Mouse (Mus musculus): ENCODE results near the gene Shpk. TPM values are rescaled to one million over a fixed set of nuclear protein-coding genes. Genes with fewer than 3 reads are reported as not detected.
A peak's percentile ranks its signal among the peaks of the same experiment; 100 is the strongest.

The Shpk gene
- polyA plus RNA-seq, 1 experiment from 2014 or later: 8.2 TPM

DNA sequence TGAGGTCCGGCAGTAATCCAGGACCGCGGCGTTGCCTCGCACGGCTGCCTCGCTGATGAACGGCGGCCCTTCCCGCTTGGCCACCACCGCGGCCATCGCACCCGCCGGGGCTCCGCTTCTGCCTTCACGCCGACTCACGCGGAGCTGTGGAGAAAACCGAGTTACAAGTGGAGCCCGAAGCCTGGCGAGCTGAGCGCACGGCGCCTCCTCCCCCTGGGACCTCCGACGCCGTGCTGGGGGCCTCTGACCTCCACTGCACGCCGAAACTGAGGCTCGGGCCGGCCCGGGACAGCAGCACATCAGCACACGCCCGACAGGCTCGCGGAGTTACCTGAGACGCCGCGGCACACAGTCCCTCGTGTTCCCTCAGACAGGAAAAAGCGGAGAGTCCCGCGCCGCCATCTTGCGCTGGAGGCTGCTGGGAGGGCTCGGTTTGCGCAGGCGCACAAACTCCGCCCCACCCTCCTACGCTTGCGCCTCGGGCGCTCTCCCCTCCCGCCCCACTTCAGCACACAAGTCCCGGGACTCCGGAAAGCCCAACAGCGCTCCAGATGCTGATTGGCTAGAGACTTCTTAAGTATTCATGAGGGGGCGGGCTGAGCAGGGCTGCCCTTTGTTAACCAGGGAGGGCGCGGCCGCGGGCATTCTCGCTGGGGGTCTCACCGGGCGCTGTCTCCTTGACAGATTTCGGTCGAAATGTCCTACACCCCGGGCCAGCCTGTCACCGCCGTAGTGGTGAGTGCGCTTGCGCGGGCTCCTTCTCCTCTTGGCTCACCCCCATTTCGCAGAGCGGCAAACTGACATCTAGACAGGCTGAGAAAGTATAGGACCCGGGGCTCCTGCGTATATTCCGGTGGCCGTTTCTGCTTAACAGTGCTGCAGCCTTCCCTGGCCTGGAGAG, 22.4 kb upstream of the Shpk start, which contains the start of the genes Emc6 and Tax1bp3:
Gene Emc6 (minus strand): TSS at position 430 of the 901 bp plus-strand sequence.
Gene Tax1bp3 (plus strand): TSS at position 476 of the 901 bp plus-strand sequence.
- ATAC-seq: peak; percentile 93
- H3K27me3 ChIP-seq (ENCODE audit: insufficient read depth, low read length): no peaks in the 10 kb centered on the region
- peak within 1 kb of the TSS; percentile 94 for H3K27ac ChIP-seq (ENCODE audit: low read depth)
- H3K4me2 ChIP-seq (ENCODE audit: low read depth, low read length): peak within 1 kb of the TSS; percentile 99
- peaks cover 31% of the 10 kb centered on the region for H3K4me1 ChIP-seq (ENCODE audit: insufficient read depth)
- 0% methylated on average over 74 of the region's 81 CpGs for WGBS (ENCODE audit: insufficient replicate concordance)
- peaks cover 8% of the 10 kb centered on the region; the same call in 1 of the 2 replicates for H3K36me3 ChIP-seq (replicated peaks; ENCODE audit: insufficient read depth, low read length)
- no peaks in the 10 kb centered on the region for H3K9me3 ChIP-seq (ENCODE audit: low read length)
- peak within 1 kb of the TSS; percentile 97 for H3K4me3 ChIP-seq (ENCODE audit: low read depth, low read length)
- peak within 1 kb of the TSS; percentile 99 for H3K9ac ChIP-seq (replicated peaks)
- TF ChIP-seq CTCF (IDR thresholded peaks at IDR 0.05; ENCODE audit: low read depth) (0 out of 2 replicates have a peak, but pooled peaks have one; percentile 1), EP300 (IDR thresholded peaks at IDR 0.05; ENCODE audit: low read depth) (0 out of 2 replicates have a peak, but pooled peaks have one; percentile 19)
- peak; percentile 97 for DNase-seq

DNA sequence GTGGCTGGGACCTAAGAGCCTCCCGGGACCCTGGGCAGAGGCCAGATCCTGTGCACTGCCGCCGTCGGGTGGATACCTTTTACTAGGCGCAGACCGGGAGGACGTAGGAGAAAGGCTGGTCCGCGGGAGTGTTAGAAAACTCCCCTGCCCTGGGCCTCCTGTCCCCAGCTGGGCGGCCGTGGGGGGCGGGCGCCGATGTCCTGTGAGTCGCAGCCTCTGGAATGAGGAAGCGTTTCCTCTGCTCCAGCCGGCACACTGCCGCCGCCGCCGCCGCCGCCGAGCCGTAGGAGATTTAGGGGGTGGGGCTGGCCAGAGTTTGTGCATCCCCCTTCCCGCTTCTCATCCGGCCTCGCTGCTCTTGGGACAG, 21.8 kb upstream of the Shpk start:
- Histone ChIP-seq H3K4me2 (ENCODE audit: low read depth, low read length) (peak overlapping the region; percentile 99), H3K27me3 (ENCODE audit: insufficient read depth, low read length) (no peaks in the 10 kb centered on the region), H3K36me3 (replicated peaks; ENCODE audit: insufficient read depth, low read length) (peaks cover 8% of the 10 kb centered on the region; the same call in 1 of the 2 replicates), H3K9me3 (ENCODE audit: low read length) (no peaks in the 10 kb centered on the region), H3K9ac (replicated peaks) (peak overlapping the region; percentile 86), H3K4me3 (ENCODE audit: low read depth, low read length) (peak overlapping the region; percentile 97), H3K27ac (ENCODE audit: low read depth) (peak overlapping the region; percentile 94), H3K4me1 (ENCODE audit: insufficient read depth) (peaks cover 25% of the 10 kb centered on the region)
- TF ChIP-seq EP300 (IDR thresholded peaks at IDR 0.05; ENCODE audit: low read depth): no peak
- no peak for TF ChIP-seq CTCF (IDR thresholded peaks at IDR 0.05; ENCODE audit: low read depth)
- WGBS (ENCODE audit: insufficient replicate concordance): 0% methylated on average over 28 of the region's 28 CpGs
- DNase-seq (peak; percentile 81), ATAC-seq (peak; percentile 63)

DNA sequence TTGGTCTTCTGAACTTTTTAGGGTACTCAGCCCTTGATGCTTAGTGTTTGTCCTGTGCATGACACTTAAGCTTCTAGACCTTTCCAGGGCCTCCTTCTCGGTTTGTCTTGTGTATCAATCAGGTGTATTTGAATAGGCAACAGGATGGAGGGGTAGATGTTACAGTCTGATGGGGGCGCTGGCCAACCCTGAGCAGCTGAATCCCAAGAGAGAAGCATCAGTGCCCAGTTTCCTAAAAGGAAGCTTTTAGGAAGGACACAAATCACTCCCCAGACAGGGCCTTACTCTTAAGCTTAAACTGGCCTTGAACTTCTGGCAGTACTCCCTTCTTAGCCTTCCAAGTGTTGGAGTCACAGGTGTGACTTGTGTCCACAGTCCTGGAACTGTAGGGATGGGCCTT, 21.4 kb upstream of the Shpk start:
- H3K36me3 ChIP-seq (replicated peaks; ENCODE audit: insufficient read depth, low read length): peaks cover 8% of the 10 kb centered on the region; the same call in 1 of the 2 replicates
- ATAC-seq (no peak), DNase-seq (no peak)
- no peaks in the 10 kb centered on the region for H3K9me3 ChIP-seq (ENCODE audit: low read length)
- H3K4me2 ChIP-seq (ENCODE audit: low read depth, low read length): peak overlapping the region; percentile 99
- no peaks in the 10 kb centered on the region for H3K27me3 ChIP-seq (ENCODE audit: insufficient read depth, low read length)
- peak overlapping the region; percentile 97 for H3K4me3 ChIP-seq (ENCODE audit: low read depth, low read length)
- 16% methylated on average over 2 of the region's 2 CpGs for WGBS (ENCODE audit: insufficient replicate concordance)
- TF ChIP-seq CTCF (IDR thresholded peaks at IDR 0.05; ENCODE audit: low read depth): no peak
- TF ChIP-seq EP300 (IDR thresholded peaks at IDR 0.05; ENCODE audit: low read depth): no peak
- peak overlapping the region; percentile 86 for H3K9ac ChIP-seq (replicated peaks)
- peaks cover 24% of the 10 kb centered on the region for H3K4me1 ChIP-seq (ENCODE audit: insufficient read depth)
- peak overlapping the region; percentile 94 for H3K27ac ChIP-seq (ENCODE audit: low read depth)

DNA sequence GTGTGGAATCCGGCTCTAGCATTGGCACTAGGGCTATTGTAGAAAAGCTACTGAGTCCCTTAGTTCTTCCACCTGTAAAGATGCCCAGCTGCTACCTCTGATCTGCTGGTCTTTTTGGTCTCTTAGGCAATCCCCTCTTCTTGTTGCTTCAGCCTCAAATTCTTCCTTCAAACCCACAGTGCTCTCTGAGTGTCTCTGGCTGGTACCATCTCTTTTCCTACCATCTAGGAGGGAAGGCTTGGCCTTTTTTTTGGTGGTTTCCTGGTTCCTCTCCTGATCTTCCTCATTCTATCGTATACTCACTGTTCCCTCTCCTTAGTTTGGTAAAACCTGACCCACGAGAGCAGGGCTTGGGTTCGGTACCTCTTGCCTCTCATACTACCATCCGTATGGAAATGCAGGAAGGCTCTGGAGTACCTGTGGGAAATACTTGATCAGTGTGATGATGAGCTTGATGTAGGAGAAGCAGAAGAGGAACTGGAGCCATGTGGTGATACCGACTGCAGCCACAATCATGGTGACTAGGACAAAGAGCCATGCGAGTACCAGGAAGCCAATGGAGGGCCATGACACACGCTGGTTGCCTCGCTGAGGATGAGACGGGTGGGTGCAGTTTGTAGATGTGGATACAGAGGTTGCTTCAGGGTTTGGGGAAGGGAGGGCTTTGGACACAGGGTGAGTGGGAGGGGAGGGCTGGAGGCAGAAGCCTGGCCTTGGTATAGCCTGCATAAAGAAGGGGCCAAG, 13.2 kb upstream of the Shpk start:
- no peak for ATAC-seq
- TF ChIP-seq CTCF (IDR thresholded peaks at IDR 0.05; ENCODE audit: low read depth) (no peak), EP300 (IDR thresholded peaks at IDR 0.05; ENCODE audit: low read depth) (no peak)
- 68% methylated on average over 10 of the region's 10 CpGs for WGBS (ENCODE audit: insufficient replicate concordance)
- H3K9ac ChIP-seq (replicated peaks): no peak overlapping the region
- no peaks in the 10 kb centered on the region for H3K9me3 ChIP-seq (ENCODE audit: low read length)
- peaks cover 31% of the 10 kb centered on the region for H3K36me3 ChIP-seq (replicated peaks; ENCODE audit: insufficient read depth, low read length)
- no peaks in the 10 kb centered on the region for H3K4me1 ChIP-seq (ENCODE audit: insufficient read depth)
- H3K4me2 ChIP-seq (ENCODE audit: low read depth, low read length): no peak overlapping the region
- no peaks in the 10 kb centered on the region for H3K27me3 ChIP-seq (ENCODE audit: insufficient read depth, low read length)
- DNase-seq: no peak
- no peak overlapping the region for H3K27ac ChIP-seq (ENCODE audit: low read depth)
- H3K4me3 ChIP-seq (ENCODE audit: low read depth, low read length): no peak overlapping the region

DNA sequence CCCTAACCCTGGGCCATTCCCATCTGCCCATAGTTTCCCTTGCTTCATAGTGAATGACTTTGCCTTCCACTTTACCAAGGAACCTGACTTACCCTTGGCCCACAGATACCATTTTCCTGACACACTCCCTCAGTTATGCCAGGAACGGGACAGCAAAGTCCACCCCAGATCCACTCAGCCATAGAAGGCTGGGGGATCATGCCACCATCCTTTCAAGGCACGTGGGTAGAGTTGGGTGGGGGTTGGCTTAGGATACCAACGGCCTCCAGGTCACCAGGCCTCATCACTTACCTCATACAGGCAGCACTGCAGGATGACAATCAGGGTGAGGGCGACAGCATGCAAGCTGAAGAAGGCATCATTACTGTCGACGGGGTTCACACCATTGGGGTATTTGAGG, 12.0 kb upstream of the Shpk start:
- Histone ChIP-seq H3K36me3 (replicated peaks; ENCODE audit: insufficient read depth, low read length) (peaks cover 42% of the 10 kb centered on the region), H3K4me2 (ENCODE audit: low read depth, low read length) (no peak overlapping the region), H3K9me3 (ENCODE audit: low read length) (no peaks in the 10 kb centered on the region), H3K9ac (replicated peaks) (no peak overlapping the region), H3K27ac (ENCODE audit: low read depth) (no peak overlapping the region), H3K4me3 (ENCODE audit: low read depth, low read length) (no peak overlapping the region), H3K4me1 (ENCODE audit: insufficient read depth) (no peaks in the 10 kb centered on the region), H3K27me3 (ENCODE audit: insufficient read depth, low read length) (no peaks in the 10 kb centered on the region)
- no peak for TF ChIP-seq CTCF (IDR thresholded peaks at IDR 0.05; ENCODE audit: low read depth)
- no peak for TF ChIP-seq EP300 (IDR thresholded peaks at IDR 0.05; ENCODE audit: low read depth)
- no peak for ATAC-seq
- DNase-seq: no peak
- 80% methylated on average over 6 of the region's 6 CpGs for WGBS (ENCODE audit: insufficient replicate concordance)

DNA sequence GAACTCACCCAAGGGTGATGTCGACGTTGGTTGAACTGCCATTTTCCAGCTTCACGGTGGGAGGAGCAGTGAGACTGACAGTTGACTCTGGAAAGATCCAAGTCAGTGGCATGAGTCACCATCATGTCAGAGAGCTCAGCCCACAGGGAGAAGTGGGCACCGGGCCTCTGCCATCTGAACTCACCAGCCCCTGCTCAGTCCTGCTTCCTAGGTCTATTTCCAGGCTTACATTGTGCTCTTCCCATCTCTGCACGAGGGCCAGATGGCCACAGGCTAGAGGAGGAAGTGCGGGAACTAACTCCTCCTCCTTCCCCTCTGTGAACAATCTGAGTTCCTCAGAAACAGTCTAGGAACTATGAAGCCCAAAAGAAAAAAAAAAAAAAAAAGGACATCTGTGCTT, 6.2 kb upstream of the Shpk start:
- Histone ChIP-seq H3K4me3 (ENCODE audit: low read depth, low read length) (no peak overlapping the region), H3K27me3 (ENCODE audit: insufficient read depth, low read length) (no peaks in the 10 kb centered on the region), H3K27ac (ENCODE audit: low read depth) (no peak overlapping the region), H3K9ac (replicated peaks) (no peak overlapping the region), H3K36me3 (replicated peaks; ENCODE audit: insufficient read depth, low read length) (peaks cover 40% of the 10 kb centered on the region), H3K4me2 (ENCODE audit: low read depth, low read length) (no peak overlapping the region), H3K4me1 (ENCODE audit: insufficient read depth) (peaks cover 3% of the 10 kb centered on the region), H3K9me3 (ENCODE audit: low read length) (no peaks in the 10 kb centered on the region)
- TF ChIP-seq EP300 (IDR thresholded peaks at IDR 0.05; ENCODE audit: low read depth): no peak
- DNase-seq (no peak), ATAC-seq (no peak)
- WGBS (ENCODE audit: insufficient replicate concordance): 47% methylated on average over 6 of the region's 6 CpGs

All from liver, postnatal 0 days (tissue).